Mouse (Mus musculus) testis, adult 2 months (tissue): Measurements from ENCODE around the gene Tmem267. TPM values are rescaled to one million over a fixed set of nuclear protein-coding genes. Genes with fewer than 3 reads are reported as not detected.
"Not testable (repeated sequence)": the region's sequence is repeated elsewhere in the genome, so short reads cannot be mapped to it uniquely, and the experiment has no call there.

Experiments used
- H3K27ac ChIP-seq: fragments of 200-500 bp; 2 replicates; pipeline ENCODE4 v1.5.1; 2012; ENCODE audit warnings: low read depth, low read length; ENCODE audit not compliant: control insufficient read depth, insufficient read depth
- H3K27me3 ChIP-seq: fragments of 200-500 bp; 2 replicates; pipeline ENCODE4 v1.6.1; 2012; ENCODE audit warnings: mild to moderate bottlenecking, low read length, moderate library complexity; ENCODE audit not compliant: control insufficient read depth, insufficient read depth
- H3K36me3 ChIP-seq: fragments of 200-500 bp; 2 replicates; pipeline ENCODE4 v1.6.1; 2012; ENCODE audit warnings: mild to moderate bottlenecking, low read length; ENCODE audit not compliant: control insufficient read depth, insufficient read depth
- H3K4me1 ChIP-seq: fragments of 200-500 bp; 2 replicates; pipeline ENCODE4 v1.6.1; 2012; ENCODE audit warnings: low read length; ENCODE audit not compliant: control insufficient read depth, insufficient read depth
- H3K4me3 ChIP-seq: fragments of 200-500 bp; 2 replicates; pipeline ENCODE4 v1.5.1; 2012; ENCODE audit warnings: low read depth, mild to moderate bottlenecking, low read length, moderate library complexity, mixed read lengths; ENCODE audit not compliant: control insufficient read depth
- CTCF ChIP-seq: fragments of 200-500 bp; IDR thresholded peaks from 2 replicates; pipeline ENCODE4 v1.5.1; 2012; ENCODE audit warnings: low read depth, mild to moderate bottlenecking, inconsistent platforms, low read length, moderate library complexity; ENCODE audit not compliant: control insufficient read depth, insufficient read depth, insufficient replicate concordance
- POLR2A ChIP-seq: fragments of 200-500 bp; IDR thresholded peaks from 2 replicates; pipeline ENCODE4 v1.6.1; 2012; ENCODE audit warnings: low read depth, mild to moderate bottlenecking, inconsistent platforms, low read length, moderate library complexity; ENCODE audit not compliant: control insufficient read depth
- polyA plus RNA-seq: library from polyadenylated mRNA; depleted of rRNA; stranded (reverse); fragments of >200 nt; gene quantifications from 2 replicates; pipeline ENCODE4 v1.2.3, GENCODE M21; 2012

The Tmem267 gene
- polyA plus RNA-seq, 1 experiment, result 309 TPM

DNA sequence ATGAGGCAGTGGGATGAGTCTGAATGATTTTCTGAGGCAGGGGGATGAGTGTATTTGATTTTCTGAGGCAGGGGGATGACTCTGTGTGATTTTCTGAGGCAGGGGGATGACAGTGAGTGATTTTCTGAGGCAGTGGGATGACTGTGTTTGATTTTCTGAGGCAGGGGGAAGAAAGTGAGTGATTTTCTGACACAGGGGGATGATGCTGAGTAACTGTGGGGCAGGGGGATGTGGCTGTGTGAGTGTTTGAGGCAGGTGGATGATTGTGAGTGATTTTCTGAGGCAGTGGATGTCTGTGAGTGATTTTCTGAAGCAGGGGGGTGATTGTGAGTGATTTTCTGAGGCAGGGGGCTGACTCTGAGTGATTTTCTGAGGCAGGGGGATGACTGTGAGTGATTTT is 112.3 kb downstream of the Tmem267 start:
- H3K36me3 ChIP-seq, H3K4me3 ChIP-seq, H3K27me3 ChIP-seq, H3K4me1 ChIP-seq, H3K27ac ChIP-seq: not testable (repeated sequence)

DNA sequence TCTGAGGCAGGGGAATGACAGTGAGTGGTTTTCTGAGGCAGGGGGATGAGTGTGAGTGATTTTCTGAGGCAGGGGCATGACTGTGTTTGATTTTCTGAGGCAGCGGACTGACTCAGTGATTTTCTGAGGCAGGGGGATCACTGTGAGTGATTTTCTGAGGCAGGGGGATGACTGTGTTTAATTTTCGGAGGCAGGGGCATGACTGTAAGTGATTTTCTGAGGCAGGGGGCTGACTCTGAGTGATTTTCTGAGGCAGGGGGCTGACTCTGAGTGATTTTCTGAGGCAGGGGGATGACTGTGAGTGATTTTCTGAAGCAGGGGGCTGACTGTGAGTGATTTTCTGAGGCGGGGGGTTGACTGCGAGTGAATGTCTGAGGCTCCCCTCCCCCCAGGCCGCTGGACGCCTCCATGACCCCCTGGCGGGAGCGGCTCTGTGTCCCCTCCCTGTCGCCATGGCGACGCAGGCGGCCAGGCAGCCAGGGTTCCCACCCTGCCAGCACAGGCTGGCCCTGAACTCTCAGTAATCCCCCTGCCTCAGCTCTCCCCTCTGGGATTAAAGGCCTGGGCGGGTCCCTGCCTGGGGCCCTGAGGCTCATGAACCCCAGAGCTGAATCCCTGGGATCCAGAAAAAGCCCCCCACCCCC is 115.0 kb downstream of the Tmem267 start:
- H3K27ac ChIP-seq, H3K4me1 ChIP-seq, H3K36me3 ChIP-seq, H3K4me3 ChIP-seq, H3K27me3 ChIP-seq: not testable (repeated sequence)

GRCm38 (mm10) chr13:119603890-119604289 is 116.1 kb downstream of the Tmem267 start:
- not testable (repeated sequence) for H3K4me3 ChIP-seq, H3K27ac ChIP-seq, H3K27me3 ChIP-seq, H3K4me1 ChIP-seq, H3K36me3 ChIP-seq

- not testable (repeated sequence) for H3K27ac ChIP-seq, H3K36me3 ChIP-seq, H3K27me3 ChIP-seq, H3K4me3 ChIP-seq, H3K4me1 ChIP-seq
These were observed 116.5 kb downstream of the Tmem267 start for GRCm38 (mm10) chr13:119604322-119604721.

DNA sequence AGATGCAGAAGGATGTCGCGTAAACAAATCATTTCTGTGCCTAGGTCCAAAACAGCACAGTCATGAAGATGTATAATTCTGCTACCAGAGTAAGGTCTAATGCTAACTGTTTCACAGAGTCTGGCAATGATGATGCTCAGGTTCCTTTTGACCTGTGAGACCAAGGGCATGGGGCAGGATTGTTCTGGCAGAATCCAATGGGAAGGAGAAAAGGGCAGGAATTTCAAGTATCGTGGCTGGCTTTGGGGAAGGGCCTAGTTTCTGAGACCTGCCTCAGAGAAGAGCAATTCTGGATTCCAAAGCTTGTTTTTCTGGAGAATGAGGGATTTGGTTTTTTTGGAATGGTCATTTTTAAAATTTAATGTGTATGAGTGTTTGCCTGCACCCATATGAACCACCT is 131.0 kb downstream of the Tmem267 start:
- no peak overlapping the region for H3K4me3 ChIP-seq
- no peaks in the 10 kb centered on the region for H3K4me1 ChIP-seq
- no peaks in the 10 kb centered on the region for H3K27me3 ChIP-seq
- no peak for TF ChIP-seq CTCF
- TF ChIP-seq POLR2A, result no peak
- no peak overlapping the region for H3K27ac ChIP-seq
- no peaks in the 10 kb centered on the region for H3K36me3 ChIP-seq

GRCm38 (mm10) chr13:119619735-119620134 is 131.9 kb downstream of the Tmem267 start:
- TF ChIP-seq CTCF, result no peak
- no peak for TF ChIP-seq POLR2A
- H3K4me1 ChIP-seq, result no peaks in the 10 kb centered on the region
- no peak overlapping the region for H3K27ac ChIP-seq
- H3K36me3 ChIP-seq, result no peaks in the 10 kb centered on the region
- no peak overlapping the region for H3K4me3 ChIP-seq
- no peaks in the 10 kb centered on the region for H3K27me3 ChIP-seq

DNA sequence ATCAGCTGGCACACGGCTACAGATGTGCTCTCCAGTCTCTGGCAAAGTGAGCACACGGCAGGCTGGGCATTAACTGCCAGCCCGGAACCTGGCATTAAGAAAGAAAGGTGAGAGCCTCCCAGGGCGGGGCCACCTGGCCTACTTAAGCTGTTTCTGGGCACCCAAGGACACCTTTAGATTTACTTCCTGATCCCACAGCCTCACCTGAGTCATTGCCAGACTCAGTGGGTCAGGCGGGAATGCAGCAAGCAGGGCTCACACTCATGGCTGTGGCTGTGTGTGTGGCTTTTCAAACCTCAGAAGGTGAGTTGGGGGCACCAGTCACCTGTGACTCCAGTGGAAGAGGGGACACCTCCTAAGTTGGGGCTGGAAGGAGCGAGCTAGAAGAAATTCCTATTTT is 135.8 kb downstream of the Tmem267 start, which contains the start of gene Ccl28:
TSS of gene Ccl28 (plus strand) at position 186 of the 400 bp plus-strand sequence.
- Histone ChIP-seq H3K36me3 (no peaks in the 10 kb centered on the region), H3K4me1 (no peaks in the 10 kb centered on the region), H3K27ac (no peak within 1 kb of the TSS), H3K27me3 (no peaks in the 10 kb centered on the region), H3K4me3 (no peak within 1 kb of the TSS)
- TF ChIP-seq CTCF (no peak), POLR2A (no peak)

DNA sequence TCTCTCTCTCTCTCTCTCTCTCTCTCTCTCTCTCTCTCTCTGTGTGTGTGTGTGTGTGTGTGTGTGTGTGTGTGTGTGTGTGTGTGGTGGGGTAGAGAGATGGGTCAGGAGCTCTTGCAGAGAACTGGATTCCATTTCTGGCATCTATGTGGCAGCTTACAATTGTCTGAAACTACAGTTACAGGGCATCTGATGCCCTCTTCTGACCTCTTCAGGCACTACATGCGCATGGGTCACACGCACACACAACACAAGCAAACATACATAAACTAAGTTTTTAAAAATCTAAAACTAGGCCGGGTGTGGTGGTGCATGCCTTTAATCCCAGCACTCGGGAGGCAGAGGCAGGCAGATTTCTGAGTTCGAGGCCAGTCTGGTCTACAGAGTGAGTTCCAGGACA is 138.1 kb downstream of the Tmem267 start:
- H3K36me3 ChIP-seq, H3K27ac ChIP-seq, H3K4me3 ChIP-seq, H3K4me1 ChIP-seq, H3K27me3 ChIP-seq: not testable (repeated sequence)
- TF ChIP-seq CTCF, result peak; percentile 17; the same call in 1 of the 2 replicates
